Mouse (Mus musculus): ENCODE results near the gene Gda.

The Gda gene

GRCm38 (mm10) chr19:21473345-21473744 is at the start of gene Gda:
TSS of gene Gda (minus strand) at chr19:21473445.
- DNase-seq (ENCODE audit: low spot score): no peak

DNA sequence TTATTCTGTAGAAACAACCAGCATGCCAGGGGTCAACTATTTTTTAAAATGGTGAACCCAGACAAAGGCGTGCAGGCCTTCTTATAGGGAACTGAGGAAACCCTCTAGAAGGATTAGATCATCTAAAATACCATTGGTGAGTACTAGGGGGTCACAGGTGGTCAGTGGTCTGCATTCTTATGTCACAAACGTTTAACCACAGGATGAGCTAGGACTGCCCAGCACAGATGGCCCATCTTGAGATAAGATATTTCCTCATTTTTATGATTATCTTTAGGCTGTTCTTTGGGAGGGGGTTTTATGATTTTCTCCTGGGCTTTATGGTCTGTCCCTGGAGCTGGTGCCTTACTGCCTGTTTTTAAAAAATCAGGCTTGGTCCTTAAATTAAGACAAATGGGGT is 47.0 kb upstream of the Gda start:
- no peak for DNase-seq (ENCODE audit: low spot score)

- peak; percentile 36 for DNase-seq (ENCODE audit: low spot score)
Measured at GRCm38 (mm10) chr19:21510116-21510515, 36.9 kb upstream of the Gda start.

- no peak for DNase-seq (ENCODE audit: low spot score)
Measured at GRCm38 (mm10) chr19:21507561-21508232, 34.5 kb upstream of the Gda start.

- DNase-seq (ENCODE audit: low spot score): no peak
Measured at GRCm38 (mm10) chr19:21507133-21507532, 33.9 kb upstream of the Gda start.

GRCm38 (mm10) chr19:21504716-21505115 is 31.5 kb upstream of the Gda start:
- no peak for DNase-seq (ENCODE audit: low spot score)

- no peak for DNase-seq (ENCODE audit: low spot score)
Measured at GRCm38 (mm10) chr19:21499394-21499983, 26.2 kb upstream of the Gda start.

DNA sequence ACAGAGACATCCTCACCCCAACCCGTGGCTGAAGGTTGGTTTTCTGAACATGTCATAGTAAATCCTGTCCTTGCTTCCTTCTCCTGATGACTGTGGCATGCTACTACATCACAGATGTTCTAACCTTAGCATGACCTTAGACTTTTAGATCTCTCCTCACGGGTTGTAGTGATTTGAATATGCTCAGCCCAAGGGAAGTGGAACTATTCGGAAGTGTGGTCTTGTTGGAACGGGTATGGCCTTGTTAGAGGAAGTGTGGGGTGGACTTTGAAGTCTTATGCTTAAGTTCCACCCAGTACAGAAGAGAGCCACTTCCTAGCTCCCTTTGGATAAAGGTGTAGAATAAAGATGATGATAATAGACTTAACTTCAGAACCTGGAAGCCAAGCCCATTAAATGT is 22.6 kb upstream of the Gda start:
- no peak for DNase-seq (ENCODE audit: low spot score)

DNA sequence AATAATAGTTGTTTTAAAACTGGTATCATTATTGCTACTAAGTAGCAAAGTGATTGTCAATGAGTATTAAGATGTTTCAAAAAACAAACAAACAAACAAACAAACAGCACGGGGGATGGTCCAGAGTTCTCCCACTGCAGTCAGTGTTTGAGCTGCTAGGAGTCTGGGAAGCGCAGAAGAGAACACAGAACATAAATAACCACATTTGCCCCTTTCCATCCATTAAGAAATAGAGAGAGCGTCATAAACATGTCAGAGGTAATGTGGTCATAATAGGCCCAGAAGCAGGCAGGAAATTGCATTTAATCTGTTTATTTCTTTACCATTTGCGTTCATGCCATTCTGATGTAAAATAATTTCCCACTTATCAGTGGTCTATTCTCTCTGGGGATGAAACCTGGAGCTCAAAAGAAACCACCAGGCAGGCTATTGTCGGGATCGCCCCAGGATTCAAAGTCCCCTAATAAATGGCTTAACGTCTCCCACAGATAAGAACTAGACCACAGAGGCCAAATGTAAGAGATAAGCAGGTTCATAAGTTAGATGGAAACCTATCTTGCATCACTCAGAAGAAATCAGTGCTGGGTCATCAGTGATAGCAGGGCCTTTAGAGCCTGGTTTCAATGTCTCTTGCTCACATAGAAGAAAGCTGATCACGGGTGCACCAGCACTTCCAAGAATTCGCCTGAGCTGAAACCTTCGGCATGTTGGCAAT is 20.7 kb upstream of the Gda start:
- DNase-seq (ENCODE audit: low spot score): no peak

DNA sequence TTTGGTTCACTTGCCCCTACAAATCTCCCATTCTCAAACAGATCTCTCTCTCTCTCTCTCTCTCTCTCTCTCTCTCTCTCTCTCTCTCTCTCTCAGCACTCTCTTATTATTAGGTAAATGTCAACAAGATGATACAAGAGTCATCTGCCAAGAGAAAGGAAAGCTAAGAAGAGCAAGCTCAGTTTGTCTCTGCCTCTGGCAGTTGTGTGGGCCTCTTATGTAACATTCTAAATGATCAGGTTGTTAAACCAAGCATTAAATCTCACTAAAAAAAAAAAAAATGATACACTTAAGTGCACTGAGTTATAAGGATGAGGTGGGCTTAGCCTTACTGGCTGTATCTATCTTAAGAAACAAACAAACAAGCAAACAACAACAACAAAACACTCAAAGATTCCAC is 18.1 kb upstream of the Gda start:
- DNase-seq (ENCODE audit: low spot score): no peak

DNA sequence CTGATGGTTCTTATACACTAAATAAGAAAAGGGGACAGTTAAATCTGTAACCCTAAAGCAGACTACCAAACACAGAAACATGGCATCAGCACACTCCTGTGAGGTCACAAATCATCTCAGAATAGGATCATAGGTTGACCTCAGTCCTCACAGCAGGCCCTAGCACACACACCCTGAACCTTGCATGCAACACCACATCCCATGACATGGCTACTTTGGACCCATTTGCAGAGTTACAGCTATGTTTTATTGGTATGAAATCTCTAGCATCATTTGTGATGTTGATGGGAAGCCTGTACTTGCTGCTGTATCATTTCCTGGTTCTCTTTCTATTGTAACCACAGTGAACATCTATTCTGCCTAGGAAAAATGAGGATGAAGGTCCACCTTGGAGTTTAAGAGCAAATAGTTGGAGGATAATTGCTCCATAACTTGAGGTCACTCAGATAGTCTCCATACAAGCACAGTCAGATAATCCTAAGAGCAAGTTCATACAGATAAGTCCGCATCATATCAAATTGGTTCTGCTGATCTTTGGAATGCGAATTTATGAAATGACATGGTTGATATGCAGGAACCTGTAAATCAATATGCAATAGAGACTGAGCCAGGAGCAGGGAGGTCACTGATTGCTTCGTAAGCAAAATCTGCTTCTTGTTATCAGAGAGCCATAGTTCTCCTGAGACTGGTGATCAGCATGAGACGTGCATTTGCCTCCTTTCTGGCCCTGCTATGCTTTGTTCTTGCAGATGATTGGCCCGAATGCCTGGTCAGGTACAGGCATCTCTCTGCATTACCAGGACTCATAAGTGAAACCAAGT is 14.1 kb upstream of the Gda start:
- DNase-seq (ENCODE audit: low spot score): no peak

- no peak for DNase-seq (ENCODE audit: low spot score)
Measured at GRCm38 (mm10) chr19:21482096-21482495, 8.9 kb upstream of the Gda start.

- DNase-seq (ENCODE audit: low spot score): no peak
Measured at GRCm38 (mm10) chr19:21481031-21481430, 7.8 kb upstream of the Gda start.

DNA sequence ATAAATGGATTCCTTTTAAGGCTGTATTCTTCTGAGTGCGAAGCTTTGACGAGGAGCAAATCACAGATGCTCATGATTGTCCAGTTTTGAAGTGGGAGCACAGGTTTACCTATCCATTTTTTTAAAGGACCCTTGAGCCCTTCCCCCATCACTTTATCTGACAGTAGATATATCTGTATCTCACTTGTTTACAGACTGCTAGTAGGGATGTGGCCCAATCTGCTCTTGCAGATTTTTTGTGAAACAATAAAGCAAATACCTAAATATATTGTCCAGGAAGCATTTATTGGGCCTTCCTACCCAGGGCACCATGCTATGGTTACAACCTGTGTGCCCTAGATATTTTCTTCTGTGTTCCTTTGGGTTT is 6.8 kb upstream of the Gda start:
- DNase-seq (ENCODE audit: low spot score): no peak

DNA sequence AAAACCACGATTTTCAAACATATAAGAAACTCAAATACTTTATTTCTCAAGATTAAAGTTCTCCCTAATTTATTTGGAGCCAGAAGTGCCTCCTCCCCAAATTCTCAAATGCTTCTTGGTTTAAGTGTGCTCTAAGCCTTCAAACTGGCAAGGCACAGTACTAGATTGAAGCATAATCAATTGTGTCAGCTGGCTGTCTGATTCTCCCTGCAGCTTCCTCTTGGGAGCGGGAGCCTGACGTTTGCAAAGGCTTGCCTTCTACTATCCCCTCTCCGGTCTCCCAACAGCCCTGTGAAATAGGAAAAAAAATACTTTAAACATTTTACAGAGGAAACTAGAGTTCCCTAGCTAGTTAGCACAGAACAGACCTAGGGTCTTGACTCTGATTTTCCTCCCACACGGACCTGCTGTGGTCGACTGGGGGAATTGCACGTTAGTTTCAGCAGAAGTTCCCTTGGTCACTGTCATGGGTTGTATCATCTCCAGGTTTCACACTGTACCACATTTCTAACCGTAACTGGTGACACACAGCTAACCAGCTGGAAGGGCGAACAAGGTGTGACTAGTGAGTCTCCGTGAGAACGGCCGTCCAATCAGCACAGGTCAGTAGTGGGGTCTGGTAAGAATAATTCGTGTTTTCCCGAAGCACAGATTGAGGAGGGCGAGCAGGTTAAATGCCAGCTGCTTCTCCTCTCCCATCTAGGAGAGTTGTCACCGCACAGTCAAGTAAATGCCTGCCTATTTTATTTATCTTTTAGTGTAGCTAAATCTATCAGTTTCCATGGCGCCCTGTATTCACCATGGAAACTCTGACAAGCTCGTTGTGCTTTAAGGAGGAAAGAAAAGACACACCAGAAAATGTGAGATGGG is 6.2 kb upstream of the Gda start:
- DNase-seq (ENCODE audit: low spot score): no peak

- no peak for DNase-seq (ENCODE audit: low spot score)
Measured at GRCm38 (mm10) chr19:21478538-21478937, 5.3 kb upstream of the Gda start.

- no peak for DNase-seq (ENCODE audit: low spot score)
Measured at GRCm38 (mm10) chr19:21477780-21478179, 4.5 kb upstream of the Gda start.

DNA sequence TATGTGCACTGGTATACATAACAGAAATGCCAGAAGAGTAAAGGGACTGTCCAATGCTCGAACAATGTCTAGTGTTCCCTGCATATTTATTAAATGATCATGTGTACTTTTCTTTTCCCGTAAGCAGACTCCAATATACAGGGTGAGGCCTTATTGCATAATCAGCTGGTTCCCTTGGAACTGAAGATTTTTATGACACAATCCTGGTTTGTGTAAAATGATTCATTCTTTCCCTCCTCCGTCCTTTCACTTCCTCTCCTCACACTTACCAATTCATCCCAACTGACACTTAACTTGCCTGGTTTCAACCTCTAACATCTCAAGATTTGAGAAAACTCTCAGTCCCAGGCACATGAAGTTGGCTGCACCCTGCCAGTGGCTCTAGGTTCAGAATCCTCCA is 3.5 kb upstream of the Gda start:
- peak; percentile 13 for DNase-seq (ENCODE audit: low spot score)

GRCm38 (mm10) chr19:21472121-21472780 is 994 bp downstream of the Gda start:
- DNase-seq (ENCODE audit: low spot score): peak; percentile 76

DNA sequence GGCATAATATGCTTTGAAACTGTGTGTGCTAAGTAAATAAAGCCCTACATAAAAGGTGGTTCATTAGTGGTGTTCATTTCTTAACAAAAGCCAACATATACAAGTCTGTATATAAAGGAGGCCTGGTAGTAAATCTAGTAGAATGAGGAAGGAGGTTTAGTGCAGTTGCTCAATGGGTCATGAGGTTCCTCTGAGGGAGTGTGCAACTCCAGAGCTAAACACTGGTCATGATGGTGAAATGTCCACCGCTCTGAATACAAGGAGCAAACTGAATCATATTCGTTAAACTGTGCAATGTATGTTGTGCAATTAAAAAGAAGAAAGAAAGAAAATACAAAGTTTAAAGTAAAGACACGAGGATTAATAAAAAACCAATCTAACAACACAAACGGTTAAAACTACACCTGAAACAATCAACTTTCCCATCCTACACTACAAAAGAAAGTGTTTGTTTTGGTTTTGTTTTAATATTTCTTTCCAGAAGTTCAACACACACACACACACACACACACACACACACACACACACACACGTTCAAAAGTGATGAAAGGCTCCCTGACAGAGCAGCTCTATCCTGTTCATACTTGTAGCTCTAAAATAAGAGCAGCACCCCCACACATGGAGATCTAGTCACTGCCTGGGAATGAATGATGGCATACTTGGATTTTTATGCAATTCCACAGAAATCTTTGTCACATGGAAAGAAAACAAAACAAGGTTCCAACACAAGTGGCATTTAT is 11.9 kb downstream of the Gda start:
- peak; percentile 43 for DNase-seq (ENCODE audit: low spot score)
